Mouse (Mus musculus): ENCODE results near the gene Chrna4. TPM values are rescaled to one million over a fixed set of nuclear protein-coding genes. Genes with fewer than 3 reads are reported as not detected.
A peak's percentile ranks its signal among the peaks of the same experiment; 100 is the strongest.

The Chrna4 gene
- not detected in 2 replicates for total RNA-seq (2015)
- total RNA-seq (2017) = not detected in 2 replicates

DNA sequence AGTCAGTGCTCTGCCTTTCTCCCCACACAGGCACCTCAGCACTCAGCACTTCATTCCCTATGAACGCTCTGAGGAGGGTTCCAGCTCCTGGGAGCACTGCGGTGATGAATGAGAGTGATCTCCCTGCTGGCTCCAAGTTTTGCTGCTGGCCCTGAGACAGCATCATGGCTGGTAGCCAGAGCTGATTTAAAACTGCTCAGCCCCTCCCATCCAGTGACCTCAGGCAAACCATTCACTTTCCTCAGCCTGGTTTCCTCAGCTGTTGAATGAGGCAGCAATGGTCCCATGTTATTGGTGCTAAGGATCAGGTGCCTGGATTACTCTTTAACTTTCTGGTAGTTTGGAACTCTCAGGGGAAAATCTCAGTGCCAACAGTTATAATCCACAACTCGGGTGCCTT, at the start of gene Chrna4:
Chrna4 (minus strand) TSS at position 110 of the 400 bp plus-strand sequence.
- no peak for ATAC-seq (ENCODE audit: poor library complexity, severe bottlenecking)

DNA sequence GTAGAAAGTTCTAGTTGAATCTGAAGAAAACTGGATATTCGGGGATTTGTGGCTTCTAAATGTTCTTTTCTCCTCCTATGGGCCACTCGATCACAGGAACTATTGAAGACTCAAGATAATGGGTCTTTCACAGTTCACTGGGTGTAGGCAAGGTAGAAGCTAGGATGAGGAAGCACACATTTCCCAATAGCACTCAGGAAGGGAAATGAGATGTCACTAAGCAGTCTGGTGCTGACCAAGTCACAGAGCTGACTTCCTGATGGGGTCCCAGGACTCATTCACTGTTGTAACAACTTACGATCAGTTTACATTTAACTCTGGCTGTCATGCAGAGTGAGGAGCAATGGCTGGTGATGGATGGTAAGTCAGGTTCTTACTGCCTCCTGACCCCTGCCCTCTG, 46.8 kb upstream of the Chrna4 start:
- peak; percentile 90 for ATAC-seq (ENCODE audit: poor library complexity, severe bottlenecking)

DNA sequence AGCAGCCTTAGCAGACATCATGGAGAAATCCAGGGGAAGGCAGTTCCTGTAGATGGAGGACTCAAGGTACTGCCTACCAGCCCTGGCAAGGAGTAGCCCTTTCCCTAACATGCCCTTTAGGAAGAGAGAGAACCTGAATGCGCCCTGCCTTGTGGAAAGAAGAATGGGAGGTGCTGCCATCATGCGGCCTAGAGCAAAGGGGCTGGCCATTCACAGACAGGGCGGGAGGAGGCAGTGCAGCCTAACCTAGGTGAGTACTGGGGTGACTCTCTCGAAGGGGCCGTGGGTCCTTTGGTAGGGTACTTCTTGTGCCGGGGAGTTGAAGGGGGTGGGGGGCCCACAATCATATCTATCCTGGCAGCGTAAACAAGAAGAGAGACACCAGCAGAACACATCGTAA, 41.7 kb upstream of the Chrna4 start:
- ATAC-seq (ENCODE audit: poor library complexity, severe bottlenecking) = no peak

DNA sequence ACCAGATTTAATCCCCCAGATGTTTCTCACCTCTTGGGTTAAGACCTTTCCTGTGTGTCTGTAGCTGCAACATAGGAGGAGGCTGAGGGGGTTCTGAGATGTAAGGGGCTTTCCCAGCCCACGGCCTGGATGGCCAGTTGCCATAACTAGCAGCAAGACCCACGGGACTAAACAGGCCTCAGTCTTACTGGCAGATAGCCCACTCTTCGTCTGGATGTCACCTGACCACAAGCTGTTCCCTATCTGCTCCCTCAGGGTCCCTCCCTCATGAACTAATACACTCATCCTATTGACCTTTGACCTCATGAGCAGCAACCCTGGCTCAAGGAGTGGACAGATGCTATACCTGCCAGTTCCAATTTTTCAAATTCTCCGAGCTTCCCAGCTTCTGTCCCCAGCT, 40.6 kb upstream of the Chrna4 start:
- ATAC-seq (ENCODE audit: poor library complexity, severe bottlenecking) = no peak

DNA sequence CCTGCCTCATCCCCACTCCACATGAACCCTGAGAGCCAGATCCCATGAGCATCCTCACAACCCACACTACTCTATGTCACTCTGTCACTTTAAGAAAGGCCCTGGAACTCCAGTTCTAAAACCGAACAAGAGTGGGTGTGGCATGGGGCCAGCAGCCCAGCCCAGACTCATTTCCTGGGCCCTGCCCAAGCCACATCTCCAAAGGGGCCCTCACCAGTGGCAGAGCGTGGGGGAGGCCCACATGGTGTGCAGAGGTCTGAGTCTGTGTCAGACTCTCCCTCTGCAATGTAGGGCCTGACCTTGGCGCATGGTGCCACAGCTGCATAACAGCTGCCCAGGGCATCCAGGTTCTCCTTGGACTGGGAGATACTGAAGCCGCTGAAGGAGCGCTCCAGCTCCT, 37.5 kb upstream of the Chrna4 start:
- ATAC-seq (ENCODE audit: poor library complexity, severe bottlenecking) = no peak

DNA sequence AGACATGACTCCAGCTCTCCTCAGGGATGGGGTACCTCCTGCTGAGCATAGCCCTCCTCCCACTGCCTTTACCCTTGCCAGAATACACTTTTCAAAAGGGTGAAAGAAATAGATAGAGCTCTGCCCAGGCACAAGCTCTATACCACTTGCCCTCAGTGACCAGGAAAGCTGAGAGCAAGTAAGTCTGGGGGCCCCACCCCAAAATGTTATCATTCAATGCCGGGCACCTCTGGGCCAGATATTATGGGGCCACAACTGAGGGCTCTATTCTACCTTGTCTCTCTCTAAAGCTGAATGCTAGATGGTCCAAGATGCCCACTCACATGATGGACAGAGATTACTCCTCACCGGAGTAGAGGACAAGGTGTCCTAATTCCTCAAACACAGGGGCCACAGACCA, 36.2 kb upstream of the Chrna4 start:
- ATAC-seq (ENCODE audit: poor library complexity, severe bottlenecking) = no peak

DNA sequence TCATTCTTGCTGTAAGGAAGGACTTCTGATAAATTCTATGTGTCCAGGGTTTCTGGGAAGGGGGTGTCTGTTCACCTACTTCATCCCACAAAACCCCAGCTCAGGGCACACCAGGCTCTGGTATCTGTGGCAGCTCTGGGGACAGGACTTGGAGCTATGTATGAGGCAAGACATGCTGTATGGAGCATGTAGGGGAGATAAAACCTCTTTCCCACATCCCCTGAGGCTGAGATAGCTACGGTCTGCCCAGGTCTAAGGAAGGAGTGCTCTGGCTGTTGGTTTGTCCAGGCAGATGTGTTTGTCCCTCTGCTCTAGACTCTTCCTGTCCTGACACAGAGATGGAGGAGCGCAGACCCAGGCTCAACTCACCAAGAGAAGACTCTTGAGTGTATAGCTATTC, 35.6 kb upstream of the Chrna4 start:
- no peak for ATAC-seq (ENCODE audit: poor library complexity, severe bottlenecking)

DNA sequence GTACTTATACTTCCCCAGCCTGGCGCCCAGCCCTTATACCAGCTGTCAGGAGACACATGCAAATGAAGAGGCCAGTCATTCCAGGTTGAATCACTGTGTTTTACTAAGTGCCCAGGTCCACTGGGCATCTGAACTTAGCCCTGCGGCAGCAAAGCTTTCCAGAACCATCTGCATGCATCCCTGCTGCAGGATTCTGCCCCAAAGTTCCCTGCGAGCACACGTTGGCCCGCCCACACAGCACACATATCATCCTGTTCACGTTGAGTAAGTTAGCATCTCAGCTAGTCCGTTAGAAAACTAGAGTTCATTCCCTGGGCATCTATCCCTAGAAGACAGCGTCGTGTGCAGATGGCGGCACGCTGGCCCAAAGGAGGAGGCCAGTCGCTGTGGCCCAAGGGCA, 32.2 kb upstream of the Chrna4 start:
- ATAC-seq (ENCODE audit: poor library complexity, severe bottlenecking) = no peak

DNA sequence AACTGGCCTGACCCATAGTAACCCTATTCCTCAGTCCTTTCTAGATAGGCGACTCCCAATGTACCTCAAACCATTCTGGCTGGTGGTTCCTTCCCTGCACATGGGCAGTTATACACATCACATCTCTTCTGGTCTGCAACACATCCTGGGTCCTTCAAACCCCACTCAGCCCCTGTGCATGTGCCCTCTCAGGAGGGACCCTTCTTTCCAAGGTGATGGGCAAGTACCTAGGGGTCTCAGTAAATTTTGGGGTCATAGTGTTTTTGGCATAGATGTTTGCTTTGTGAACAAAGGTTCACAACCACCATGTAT, 29.0 kb upstream of the Chrna4 start:
- no peak for ATAC-seq (ENCODE audit: poor library complexity, severe bottlenecking)

DNA sequence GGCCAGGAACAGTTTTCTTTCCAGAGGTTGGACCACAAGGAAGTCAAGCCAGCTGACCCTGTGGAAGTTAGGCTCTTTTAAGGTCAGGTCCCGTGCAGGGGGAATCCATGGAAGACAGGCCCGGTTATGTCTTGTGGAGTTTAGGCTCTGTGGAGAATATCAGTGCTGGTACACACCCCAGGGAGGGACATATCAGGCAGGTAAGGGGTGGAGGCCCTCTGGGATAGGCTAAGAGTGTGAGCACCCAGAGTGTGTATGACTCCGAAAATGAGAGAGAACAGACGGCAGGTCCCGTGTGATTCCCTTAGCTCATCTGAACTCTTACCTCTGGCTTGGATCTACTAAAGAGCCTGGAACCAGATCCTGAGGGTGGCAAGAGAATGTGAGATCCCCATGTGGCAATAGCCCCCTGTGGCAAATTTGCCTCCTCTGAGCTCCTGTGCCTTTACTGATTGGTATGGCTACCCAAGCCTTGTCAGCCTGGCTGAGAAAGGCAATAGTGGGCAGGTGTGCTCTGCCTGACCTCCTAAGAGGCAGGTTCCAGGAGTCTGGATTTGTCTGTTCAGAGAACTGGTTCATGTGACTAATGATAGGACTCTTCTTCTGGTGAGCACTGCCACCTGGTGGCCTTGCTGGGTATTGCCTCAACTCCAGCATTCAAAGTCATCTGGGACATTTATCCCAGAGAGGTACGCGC, 28.5 kb upstream of the Chrna4 start:
- peak; percentile 93 for ATAC-seq (ENCODE audit: poor library complexity, severe bottlenecking)

DNA sequence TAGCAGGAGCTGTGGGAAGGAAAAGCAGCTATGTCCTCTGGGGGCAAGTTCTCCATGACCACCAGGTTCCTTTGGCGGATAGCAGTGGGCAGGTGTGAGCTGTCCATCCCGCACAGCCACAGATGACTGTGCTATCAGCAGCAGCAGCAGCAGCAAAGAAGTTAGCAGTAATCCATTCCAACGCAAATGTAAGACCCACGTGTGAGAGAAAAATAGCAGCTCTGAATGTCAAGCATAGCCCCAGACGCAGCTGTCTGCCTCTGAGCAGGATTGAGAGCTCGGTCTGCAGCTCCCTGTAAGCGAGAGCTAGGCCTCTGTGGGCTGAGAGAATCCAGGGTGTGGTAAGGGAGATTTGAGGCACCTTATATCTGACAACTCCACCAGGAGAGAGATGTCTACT, 26.8 kb upstream of the Chrna4 start:
- ATAC-seq (ENCODE audit: poor library complexity, severe bottlenecking) = no peak

DNA sequence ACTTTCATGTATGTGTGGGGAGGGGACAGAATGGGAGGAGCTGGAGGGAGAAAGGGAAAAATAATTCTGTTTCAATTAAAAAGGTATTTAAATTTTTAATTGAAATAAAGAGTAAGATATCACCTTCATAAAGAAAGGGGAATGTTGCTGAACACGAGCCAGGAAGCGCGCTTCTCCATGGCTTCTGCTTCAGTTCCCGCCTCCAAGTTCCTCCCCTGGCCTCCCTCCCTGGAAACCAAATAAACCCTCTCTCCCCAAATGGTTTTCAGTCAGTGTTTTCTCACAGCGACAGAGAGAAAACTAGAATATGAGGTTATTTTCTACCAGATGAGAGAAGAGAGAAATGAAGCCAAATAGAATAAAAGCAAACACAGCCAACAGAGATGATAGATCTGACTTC, 25.2 kb upstream of the Chrna4 start:
- ATAC-seq (ENCODE audit: poor library complexity, severe bottlenecking) = no peak

DNA sequence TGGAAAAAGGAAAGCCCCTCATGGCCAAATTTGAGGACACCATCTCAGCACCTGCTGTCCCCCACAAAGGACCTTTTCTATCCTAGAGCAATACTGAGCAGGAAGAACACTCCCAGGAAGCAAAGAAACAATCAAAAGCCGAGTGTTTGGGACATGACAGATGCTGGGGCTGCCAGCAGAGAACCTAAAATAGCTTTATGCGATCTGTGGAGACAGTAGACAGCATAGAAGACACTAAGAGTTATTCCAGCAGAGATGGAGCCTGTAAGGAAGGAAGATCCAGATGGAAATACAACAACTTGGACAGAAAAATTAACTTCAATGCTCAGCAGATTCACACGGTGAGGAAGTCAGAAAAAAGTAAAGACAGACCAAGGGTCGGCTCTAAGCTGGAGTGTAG, 22.5 kb upstream of the Chrna4 start:
- ATAC-seq (ENCODE audit: poor library complexity, severe bottlenecking) = no peak

DNA sequence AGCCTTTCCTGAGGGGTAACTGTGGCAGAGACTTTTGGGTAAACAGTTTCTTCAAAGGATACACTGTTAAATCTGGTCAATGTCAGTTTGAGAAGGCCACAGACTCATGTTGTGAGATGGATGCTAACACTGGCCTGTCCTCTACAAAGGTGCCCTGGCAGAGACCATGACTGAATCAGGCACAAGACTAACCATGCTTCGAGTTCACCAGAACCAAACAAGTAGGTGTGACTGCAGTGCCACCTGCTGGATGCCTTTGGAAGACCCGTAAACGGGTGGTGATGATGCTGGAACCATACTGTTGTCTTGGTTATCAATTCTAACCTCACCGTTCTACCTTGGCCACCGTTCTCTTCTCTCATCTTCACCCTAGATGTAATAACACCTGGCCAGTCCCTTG, 16.8 kb upstream of the Chrna4 start:
- ATAC-seq (ENCODE audit: poor library complexity, severe bottlenecking) = peak; percentile 95

DNA sequence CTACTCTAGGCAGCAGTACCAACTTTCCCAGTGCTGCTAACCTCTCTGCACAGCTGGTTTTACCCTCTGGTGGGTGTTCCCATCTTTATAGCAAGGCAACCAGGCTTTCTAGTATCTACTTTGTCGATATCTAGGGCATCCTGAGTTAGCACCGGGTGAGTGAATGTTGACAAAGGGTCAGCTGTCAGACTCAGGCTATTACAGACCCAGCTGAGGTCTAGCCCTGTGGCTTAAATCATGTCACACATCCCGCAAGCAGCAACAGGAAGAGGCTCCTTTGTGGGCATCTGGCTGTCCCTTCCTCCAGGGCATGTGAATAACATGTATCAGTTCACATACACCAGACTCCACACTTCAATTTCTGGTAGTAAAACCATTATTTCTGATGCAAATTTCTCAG, 14.8 kb upstream of the Chrna4 start:
- no peak for ATAC-seq (ENCODE audit: poor library complexity, severe bottlenecking)

DNA sequence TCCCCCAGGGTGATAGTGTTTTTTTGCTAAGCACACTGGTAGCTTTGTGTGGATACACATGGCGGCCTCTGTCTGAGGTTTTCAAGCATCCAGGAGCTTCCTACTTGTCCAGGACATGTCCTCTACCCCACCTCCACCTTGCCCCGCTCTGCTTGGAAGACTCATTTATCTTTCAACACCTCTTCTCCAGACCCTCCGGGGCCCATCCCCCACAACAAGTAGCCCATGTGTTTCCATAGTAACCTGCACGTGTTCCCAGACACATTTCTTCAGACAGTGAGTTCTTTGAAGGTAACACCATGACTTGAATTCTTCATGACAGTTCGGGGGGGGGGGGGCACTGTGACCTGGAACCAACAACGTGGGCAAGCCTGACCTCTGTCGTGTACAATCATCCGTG, 14.0 kb upstream of the Chrna4 start:
- no peak for ATAC-seq (ENCODE audit: poor library complexity, severe bottlenecking)

DNA sequence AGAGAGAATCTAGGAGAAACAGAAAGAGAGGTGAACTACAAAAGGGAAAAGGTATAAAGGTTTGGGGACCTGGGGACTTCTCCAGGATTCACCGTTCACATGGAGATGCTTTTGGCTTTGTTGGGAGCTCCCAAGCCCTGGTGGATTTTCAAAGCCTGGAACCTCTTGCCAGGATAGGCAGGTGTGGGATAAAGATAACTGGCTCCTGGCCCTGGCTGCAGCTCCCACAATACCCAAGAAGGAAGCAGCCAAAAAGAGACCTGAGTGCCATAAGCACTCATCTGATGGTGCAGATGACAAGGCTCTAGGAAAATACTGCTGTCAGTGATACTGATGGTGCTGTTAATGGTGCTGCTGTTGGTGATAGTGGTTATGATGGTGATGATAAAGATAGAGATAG, 8.8 kb upstream of the Chrna4 start:
- no peak for ATAC-seq (ENCODE audit: poor library complexity, severe bottlenecking)

DNA sequence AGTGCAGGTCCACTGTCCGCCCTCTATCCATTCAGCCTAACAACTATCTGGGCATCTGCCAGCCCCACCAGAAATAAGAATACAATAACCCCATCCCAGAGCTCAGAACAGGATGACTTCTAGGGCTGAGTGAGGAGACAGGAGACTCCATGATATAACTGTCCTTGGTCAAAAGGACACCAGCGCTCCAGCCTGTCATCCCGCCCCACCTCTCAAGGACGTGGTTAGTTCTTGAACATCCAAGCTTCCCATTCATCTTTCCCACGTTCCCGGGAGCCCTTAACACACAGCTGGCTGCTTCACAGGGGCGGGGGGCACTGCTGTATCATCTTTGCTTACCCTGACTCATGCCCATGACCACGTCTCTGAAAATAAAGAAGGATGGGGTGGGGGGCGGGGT, 5.6 kb upstream of the Chrna4 start:
- no peak for ATAC-seq (ENCODE audit: poor library complexity, severe bottlenecking)

DNA sequence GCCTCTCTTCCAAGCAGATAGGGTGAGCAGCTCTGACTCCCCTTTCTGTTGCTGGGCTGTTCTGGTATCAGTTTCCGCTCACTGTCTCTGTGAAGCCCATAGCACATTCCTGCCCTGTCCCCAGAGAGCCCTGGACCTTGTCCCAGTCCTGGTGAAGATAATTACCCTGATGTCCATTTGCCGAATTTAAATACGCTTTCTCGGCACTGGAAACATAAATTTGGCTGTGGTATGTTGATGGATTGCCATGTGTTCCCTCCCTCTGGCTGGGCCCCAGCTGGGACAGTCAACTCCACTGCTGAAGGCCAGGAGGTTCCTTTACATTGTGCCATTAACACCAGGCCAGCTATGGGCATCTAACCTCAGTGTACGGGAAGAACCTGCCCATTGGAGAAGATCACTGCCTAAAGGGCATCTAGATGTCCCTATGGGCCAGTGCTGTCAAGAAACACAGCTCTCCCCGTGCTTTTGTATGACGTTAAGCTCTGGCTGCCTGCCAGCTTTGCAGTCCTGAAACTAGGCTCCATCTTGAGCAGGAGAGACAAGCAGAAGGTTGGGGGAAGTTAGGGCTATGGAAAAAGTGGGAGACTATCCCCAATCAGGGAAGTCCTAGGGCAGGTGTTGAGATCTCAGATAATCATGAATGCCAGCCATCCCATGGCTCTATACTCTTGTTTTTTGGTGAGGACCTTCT, 5.1 kb upstream of the Chrna4 start:
- no peak for ATAC-seq (ENCODE audit: poor library complexity, severe bottlenecking)

DNA sequence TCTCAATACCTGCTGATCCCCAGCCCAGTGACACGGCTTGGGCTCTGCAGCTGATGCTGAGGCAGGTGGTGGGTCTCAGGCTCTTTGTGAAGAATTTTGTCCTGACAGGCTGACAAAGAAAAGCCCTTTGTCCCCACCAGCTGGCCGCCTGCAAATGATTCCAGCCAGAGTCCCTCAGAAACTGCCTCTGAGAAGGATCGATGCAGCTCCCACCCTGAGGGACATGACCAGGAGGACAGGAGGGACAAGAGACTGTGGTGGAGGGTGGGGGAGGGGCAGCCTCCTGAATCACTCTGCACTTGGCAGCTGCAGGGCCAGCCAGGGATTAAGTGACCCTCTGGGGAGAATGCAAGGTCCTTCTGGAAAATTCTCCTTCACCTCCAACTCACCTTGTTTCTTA, 655 bp upstream of the Chrna4 start:
- ATAC-seq (ENCODE audit: poor library complexity, severe bottlenecking) = no peak

DNA sequence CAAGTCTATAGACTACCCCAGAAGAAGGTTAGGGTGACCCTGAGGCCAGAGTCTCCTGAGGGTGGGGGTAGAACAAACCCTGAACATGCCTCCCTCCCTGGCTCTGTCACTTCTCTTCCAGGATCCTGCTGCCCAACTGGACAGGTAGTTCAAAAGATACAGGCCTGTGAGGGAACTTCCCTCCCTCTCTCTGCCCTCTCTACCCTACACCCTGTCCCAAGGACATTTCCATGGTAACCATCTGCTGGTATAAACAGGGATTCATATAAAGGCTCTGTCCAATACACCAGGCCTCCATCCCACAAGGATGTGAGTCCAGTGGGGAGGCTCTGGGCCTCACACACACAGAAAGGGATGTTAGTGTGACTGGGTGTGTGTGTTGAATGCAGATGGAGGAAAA, 970 bp downstream of the Chrna4 start:
- no peak for ATAC-seq (ENCODE audit: poor library complexity, severe bottlenecking)

DNA sequence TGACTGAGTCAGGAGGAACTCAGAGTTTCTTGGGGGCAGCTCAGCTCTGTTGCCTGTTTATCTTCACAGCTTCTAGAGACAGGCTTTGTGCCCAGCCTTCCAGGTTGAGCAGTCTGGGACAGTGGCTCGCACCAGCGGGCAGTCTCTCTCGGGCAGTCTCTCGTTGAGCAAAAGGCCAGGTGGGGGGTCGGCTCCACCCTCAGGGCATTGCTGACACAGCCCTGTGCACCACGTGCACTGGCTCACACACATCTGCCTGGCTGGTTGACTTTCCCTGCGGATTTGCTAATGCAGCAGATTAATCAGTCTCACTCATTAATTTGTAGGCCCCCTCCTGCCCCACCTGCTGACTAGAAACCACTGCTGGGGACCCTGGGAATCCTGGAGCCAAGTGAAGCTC, 1.4 kb downstream of the Chrna4 start:
- ATAC-seq (ENCODE audit: poor library complexity, severe bottlenecking) = no peak

DNA sequence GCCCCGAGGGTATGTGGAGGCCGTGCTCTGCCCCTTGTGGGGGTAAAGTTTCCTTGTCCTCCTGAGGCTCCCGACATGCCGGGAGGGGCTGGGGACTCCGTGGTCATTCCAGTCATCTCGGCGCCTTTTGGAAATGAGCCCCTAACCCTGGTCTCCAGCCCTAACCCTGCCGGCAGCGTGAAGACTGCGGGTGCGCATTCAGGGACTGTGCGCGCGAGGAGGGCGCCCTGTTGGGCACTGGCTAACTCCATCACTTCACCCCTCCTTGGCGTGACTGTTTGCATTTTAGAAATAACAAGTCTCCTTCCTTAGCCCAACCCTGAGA, 4.0 kb downstream of the Chrna4 start:
- ATAC-seq (ENCODE audit: poor library complexity, severe bottlenecking) = no peak

Data from megakaryocyte, adult 5-6 weeks (primary cell).